Mouse (Mus musculus) G1E (cell line): Measurements from ENCODE around the gene Cltb.

Source experiments
- CTCF ChIP-seq: IDR thresholded peaks from 2 replicates; pipeline ENCODE4 v1.5.1; 2012; ENCODE audit warnings: low read depth, low read length, inconsistent platforms, mixed read lengths
- GATA1 ChIP-seq: IDR thresholded peaks from 2 replicates; pipeline ENCODE4 v1.6.1; 2012; ENCODE audit warnings: borderline replicate concordance, low read length, inconsistent platforms, mixed read lengths
- TAL1 ChIP-seq: conservative IDR thresholded peaks from 2 replicates; pipeline ENCODE4 v1.6.1; 2012; ENCODE audit warnings: low read depth, low read length, inconsistent platforms, mixed read lengths

GRCm38 (mm10) chr13:54564232-54565200, 46.6 kb downstream of the Cltb start:
- TF ChIP-seq GATA1, result no peak
- TF ChIP-seq CTCF, result no peak
- TF ChIP-seq TAL1, result no peak
